Mouse (Mus musculus): ENCODE results near the gene Hs6st1. TPM values are rescaled to one million over a fixed set of nuclear protein-coding genes. Genes with fewer than 3 reads are reported as not detected.
"Not testable (repeated sequence)": the region's sequence is repeated elsewhere in the genome, so short reads cannot be mapped to it uniquely, and the experiment has no call there.

Gene Hs6st1
- 10 to 100 TPM; 20.7 to 22.0 TPM for total RNA-seq (2021)
- long read RNA-seq, experiment 1, transcript Hs6st1-201 (2 exons, 3,719 nt), result minor isoform, 11 of 33 reads
- long read RNA-seq, experiment 1, transcript Hs6st1-202 (1 exons, 3,291 nt), result major isoform, 19 of 33 reads
- long read RNA-seq, experiment 1, partial matches to known transcripts, result 0 of 33 reads
- long read RNA-seq, experiment 1, other reads (novel, unspliced or antisense), result 3 of 33 reads
- long read RNA-seq, experiment 2, transcript Hs6st1-202 (1 exons, 3,291 nt), result major isoform, 13 of 29 reads
- long read RNA-seq, experiment 2, transcript Hs6st1-201 (2 exons, 3,719 nt), result major isoform, 13 of 29 reads
- long read RNA-seq, experiment 2, partial matches to known transcripts, result 0 of 29 reads
- long read RNA-seq, experiment 2, other reads (novel, unspliced or antisense), result 3 of 29 reads

GRCm38 (mm10) chr1:36068076-36068475, at the start of gene Hs6st1:
TSS of gene Hs6st1 (plus strand) at chr1:36068400.
- H3K27ac ChIP-seq, result peak within 1 kb of the TSS; percentile 92
- peak; percentile 98 for DNase-seq
- no peak for TF ChIP-seq CTCF (IDR thresholded peaks at IDR 0.05)
- intact Hi-C loops (cut with DNase I), result loop anchor here (5.0 to 10.0 kb wide), 2 partner anchors 191 to 233 kb away; no protein-coding TSS in a partner anchor
- peak within 1 kb of the TSS; percentile 90 for H3K4me3 ChIP-seq

- no peak for DNase-seq
- TF ChIP-seq CTCF (IDR thresholded peaks at IDR 0.05), result no peak
- Histone ChIP-seq H3K27ac (no peak overlapping the region), H3K4me3 (no peak overlapping the region)
- intact Hi-C loops (cut with DNase I), result no loop called here
Measured at GRCm38 (mm10) chr1:36018617-36019016, 49.6 kb upstream of the Hs6st1 start.

- intact Hi-C loops (cut with DNase I), result no loop called here
- DNase-seq, result no peak
- H3K4me3 ChIP-seq, result no peak overlapping the region
- no peak overlapping the region for H3K27ac ChIP-seq
- no peak for TF ChIP-seq CTCF (IDR thresholded peaks at IDR 0.05)
Measured at GRCm38 (mm10) chr1:36019161-36019560, 49.0 kb upstream of the Hs6st1 start.

- H3K4me3 ChIP-seq, result no peak overlapping the region
- intact Hi-C loops (cut with DNase I), result no loop called here
- TF ChIP-seq CTCF (IDR thresholded peaks at IDR 0.05), result no peak
- DNase-seq, result no peak
- no peak overlapping the region for H3K27ac ChIP-seq
Measured at GRCm38 (mm10) chr1:36020315-36020714, 47.9 kb upstream of the Hs6st1 start.

GRCm38 (mm10) chr1:36030421-36030821, 37.8 kb upstream of the Hs6st1 start:
- Histone ChIP-seq H3K4me3 (no peak overlapping the region), H3K27ac (peak overlapping the region; percentile 38; the same call in 1 of the 2 replicates)
- TF ChIP-seq CTCF (IDR thresholded peaks at IDR 0.05), result no peak
- intact Hi-C loops (cut with DNase I), result no loop called here
- peak; percentile 87 for DNase-seq

GRCm38 (mm10) chr1:36038769-36039168, 29.4 kb upstream of the Hs6st1 start:
- H3K27ac ChIP-seq, result no peak overlapping the region
- intact Hi-C loops (cut with DNase I), result no loop called here
- no peak overlapping the region for H3K4me3 ChIP-seq
- DNase-seq, result peak; percentile 27
- TF ChIP-seq CTCF (IDR thresholded peaks at IDR 0.05), result no peak

GRCm38 (mm10) chr1:36042072-36042471, 26.1 kb upstream of the Hs6st1 start:
- DNase-seq, result no peak
- Histone ChIP-seq H3K4me3 (no peak overlapping the region), H3K27ac (no peak overlapping the region)
- intact Hi-C loops (cut with DNase I), result no loop called here
- no peak for TF ChIP-seq CTCF (IDR thresholded peaks at IDR 0.05)

GRCm38 (mm10) chr1:36043793-36044192, 24.4 kb upstream of the Hs6st1 start:
- H3K4me3 ChIP-seq; H3K27ac ChIP-seq; intact Hi-C loops (cut with DNase I); DNase-seq: not testable (repeated sequence)

GRCm38 (mm10) chr1:36044288-36044687, 23.9 kb upstream of the Hs6st1 start:
- no peak for DNase-seq
- TF ChIP-seq CTCF (IDR thresholded peaks at IDR 0.05), result no peak
- intact Hi-C loops (cut with DNase I), result no loop called here
- Histone ChIP-seq H3K4me3 (no peak overlapping the region), H3K27ac (no peak overlapping the region)

- intact Hi-C loops (cut with DNase I), result no loop called here
- H3K27ac ChIP-seq, result no peak overlapping the region
- no peak for DNase-seq
- no peak overlapping the region for H3K4me3 ChIP-seq
- no peak for TF ChIP-seq CTCF (IDR thresholded peaks at IDR 0.05)
Measured at GRCm38 (mm10) chr1:36052672-36053071, 15.5 kb upstream of the Hs6st1 start.

- intact Hi-C loops (cut with DNase I), result no loop called here
- H3K4me3 ChIP-seq, result no peak overlapping the region
Measured at GRCm38 (mm10) chr1:36053566-36053965, 14.6 kb upstream of the Hs6st1 start.

GRCm38 (mm10) chr1:36054182-36054966, 13.8 kb upstream of the Hs6st1 start:
- intact Hi-C loops (cut with DNase I), result no loop called here
- no peak overlapping the region for H3K4me3 ChIP-seq
- no peak for DNase-seq
- H3K27ac ChIP-seq, result no peak overlapping the region
- TF ChIP-seq CTCF (IDR thresholded peaks at IDR 0.05), result no peak

More at GRCm38 (mm10) chr1:36053566-36053965, 14.6 kb upstream of the Hs6st1 start:
- TF ChIP-seq CTCF (IDR thresholded peaks at IDR 0.05), result no peak
- DNase-seq, result no peak
- H3K27ac ChIP-seq, result no peak overlapping the region

GRCm38 (mm10) chr1:36054967-36055357, 13.2 kb upstream of the Hs6st1 start:
- DNase-seq, result no peak
- intact Hi-C loops (cut with DNase I), result no loop called here
- Histone ChIP-seq H3K4me3 (no peak overlapping the region), H3K27ac (no peak overlapping the region)
- TF ChIP-seq CTCF (IDR thresholded peaks at IDR 0.05), result no peak

Data from gastrocnemius, adult 2 months (tissue).